Mouse (Mus musculus) kidney, postnatal 4 days (tissue): Measurements from ENCODE around the gene Cog6.

Source experiments
- DNase-seq, 2 experiments: peaks; one replicate each; pipeline ENCODE4 v3.0.0; 2021; ENCODE audit warnings: mixed read lengths in 2 of 2

Cog6 gene

GRCm38 (mm10) chr3:52960951-52961350 lies 56.1 kb downstream of the Cog6 start:
- DNase-seq = no peak

- no peak for DNase-seq
These were observed 58.5 kb downstream of the Cog6 start for GRCm38 (mm10) chr3:52958444-52959120.

GRCm38 (mm10) chr3:52957861-52958260 lies 59.2 kb downstream of the Cog6 start:
- no peak for DNase-seq

- DNase-seq = peak; percentile 18 to 38
These were observed 60.8 kb downstream of the Cog6 start for GRCm38 (mm10) chr3:52956236-52956635.

- DNase-seq = peak; percentile 74 to 83
These were observed 61.5 kb downstream of the Cog6 start for GRCm38 (mm10) chr3:52955481-52956019.

GRCm38 (mm10) chr3:52954656-52955055 lies 62.4 kb downstream of the Cog6 start:
- peak; percentile 32 to 58 for DNase-seq

GRCm38 (mm10) chr3:52953831-52954230 lies 63.2 kb downstream of the Cog6 start:
- no peak for DNase-seq

- DNase-seq = no peak
These were observed 68.2 kb downstream of the Cog6 start for GRCm38 (mm10) chr3:52948824-52949223.

- no peak for DNase-seq
These were observed 69.6 kb downstream of the Cog6 start for GRCm38 (mm10) chr3:52947444-52947843.

GRCm38 (mm10) chr3:52940832-52941468 lies 76.1 kb downstream of the Cog6 start:
- peak; percentile 65 to 76 for DNase-seq

GRCm38 (mm10) chr3:52938398-52938797 lies 78.6 kb downstream of the Cog6 start:
- DNase-seq = no peak

GRCm38 (mm10) chr3:52937739-52938306 lies 79.2 kb downstream of the Cog6 start:
- DNase-seq = no peak

GRCm38 (mm10) chr3:52931956-52932355 lies 85.1 kb downstream of the Cog6 start:
- DNase-seq = no peak
